Mouse (Mus musculus): Measurements from ENCODE around the gene Enpp6.
A peak's percentile ranks its signal among the peaks of the same experiment; 100 is the strongest.

Enpp6 gene

GRCm38 (mm10) chr8:46986386-46987140 is at the start of gene Enpp6:
TSS of gene Enpp6 (plus strand) at chr8:46986887.
- no peak for DNase-seq (ENCODE audit: low spot score)

- no peak for DNase-seq (ENCODE audit: low spot score)
Observed at GRCm38 (mm10) chr8:46938218-46938617, 48.5 kb upstream of the Enpp6 start.

GRCm38 (mm10) chr8:46941295-46941694 is 45.4 kb upstream of the Enpp6 start:
- DNase-seq (ENCODE audit: low spot score), result no peak

- DNase-seq (ENCODE audit: low spot score), result no peak
Observed at GRCm38 (mm10) chr8:46941731-46942650, 44.7 kb upstream of the Enpp6 start.

- DNase-seq (ENCODE audit: low spot score), result no peak
Observed at GRCm38 (mm10) chr8:46942651-46943024, 44.0 kb upstream of the Enpp6 start.

- DNase-seq (ENCODE audit: low spot score), result no peak
Observed at GRCm38 (mm10) chr8:46943337-46943736, 43.4 kb upstream of the Enpp6 start.

- DNase-seq (ENCODE audit: low spot score), result no peak
Observed at GRCm38 (mm10) chr8:46946181-46946580, 40.5 kb upstream of the Enpp6 start.

- DNase-seq (ENCODE audit: low spot score), result no peak
Observed at GRCm38 (mm10) chr8:46948091-46948757, 38.5 kb upstream of the Enpp6 start.

GRCm38 (mm10) chr8:46953472-46953871 is 33.2 kb upstream of the Enpp6 start:
- DNase-seq (ENCODE audit: low spot score), result peak; percentile 95

GRCm38 (mm10) chr8:46962630-46963427 is 23.9 kb upstream of the Enpp6 start:
- no peak for DNase-seq (ENCODE audit: low spot score)

GRCm38 (mm10) chr8:46963619-46964145 is 23.0 kb upstream of the Enpp6 start:
- no peak for DNase-seq (ENCODE audit: low spot score)

GRCm38 (mm10) chr8:46965812-46966211 is 20.9 kb upstream of the Enpp6 start:
- no peak for DNase-seq (ENCODE audit: low spot score)

GRCm38 (mm10) chr8:46968721-46969120 is 18.0 kb upstream of the Enpp6 start:
- DNase-seq (ENCODE audit: low spot score), result no peak

GRCm38 (mm10) chr8:46969386-46969785 is 17.3 kb upstream of the Enpp6 start:
- DNase-seq (ENCODE audit: low spot score), result peak; percentile 46

- DNase-seq (ENCODE audit: low spot score), result no peak
Observed at GRCm38 (mm10) chr8:46977376-46977775, 9.3 kb upstream of the Enpp6 start.

GRCm38 (mm10) chr8:46982166-46982565 is 4.5 kb upstream of the Enpp6 start:
- no peak for DNase-seq (ENCODE audit: low spot score)

- no peak for DNase-seq (ENCODE audit: low spot score)
Observed at GRCm38 (mm10) chr8:46982770-46983169, 3.9 kb upstream of the Enpp6 start.

GRCm38 (mm10) chr8:46984647-46985046 is 2.0 kb upstream of the Enpp6 start:
- no peak for DNase-seq (ENCODE audit: low spot score)

GRCm38 (mm10) chr8:46988366-46988765 is 1.7 kb downstream of the Enpp6 start:
- DNase-seq (ENCODE audit: low spot score), result no peak

- DNase-seq (ENCODE audit: low spot score), result no peak
Observed at GRCm38 (mm10) chr8:46991081-46991480, 4.4 kb downstream of the Enpp6 start.

GRCm38 (mm10) chr8:46992579-46992978 is 5.9 kb downstream of the Enpp6 start:
- no peak for DNase-seq (ENCODE audit: low spot score)

Data from retina, embryonic 14.5 days (tissue).